Mouse (Mus musculus) stomach, postnatal 0 days (tissue): ENCODE measurements around the gene Recql5. TPM values are rescaled to one million over a fixed set of nuclear protein-coding genes. Genes with fewer than 3 reads are reported as not detected.

ENCODE experiments used
- ATAC-seq: fragments of 200-750 bp; cut with Nextera tagmentation; 2 replicates; pipeline ENCODE4 v1.8.0; 2017; ENCODE audit not compliant: low FRiP score, low TSS enrichment
- DNase-seq: peaks from one replicate; pipeline ENCODE4 v3.0.0-alpha.2; 2016; ENCODE audit warnings: low spot score
- H3K27ac ChIP-seq: fragments of 300-500 bp; sonication (generic); replicated peaks from 2 replicates; pipeline ENCODE4 v1.5.1; 2014; ENCODE audit warnings: mild to moderate bottlenecking, control low read depth
- H3K27me3 ChIP-seq: fragments of 300-500 bp; sonication (generic); 2 replicates; pipeline ENCODE4 v1.6.1; 2014; ENCODE audit warnings: low read length; ENCODE audit not compliant: control insufficient read depth, insufficient read depth
- H3K36me3 ChIP-seq: fragments of 300-500 bp; sonication (generic); 2 replicates; pipeline ENCODE4 v1.6.1; 2014; ENCODE audit warnings: low read length, mixed read lengths; ENCODE audit not compliant: control insufficient read depth, insufficient read depth
- H3K4me1 ChIP-seq: fragments of 300-500 bp; sonication (generic); replicated peaks from 2 replicates; pipeline ENCODE4 v1.6.1; 2014; ENCODE audit warnings: antibody characterized with exemption; ENCODE audit not compliant: control insufficient read depth, insufficient read depth
- H3K4me2 ChIP-seq: fragments of 300-500 bp; sonication (generic); replicated peaks from 2 replicates; pipeline ENCODE4 v1.6.1; 2014; ENCODE audit warnings: low read depth, mild to moderate bottlenecking, control low read depth, moderate library complexity
- H3K4me3 ChIP-seq: fragments of 300-500 bp; sonication (generic); 2 replicates; pipeline ENCODE4 v1.5.1; 2014; ENCODE audit warnings: low read depth, low read length, control low read depth
- H3K9ac ChIP-seq: fragments of 300-500 bp; sonication (generic); 2 replicates; pipeline ENCODE4 v1.6.1; 2014; ENCODE audit warnings: mild to moderate bottlenecking, low read length, control low read depth, mixed read lengths
- H3K9me3 ChIP-seq: fragments of 300-500 bp; sonication (generic); 2 replicates; pipeline ENCODE4 v1.6.1; 2016; ENCODE audit warnings: low read length; ENCODE audit not compliant: control insufficient read depth
- CTCF ChIP-seq: IDR thresholded peaks from 2 replicates; pipeline ENCODE4 v1.5.1; 2016; ENCODE audit warnings: antibody characterized with exemption, low read depth, mild to moderate bottlenecking, moderate library complexity
- EP300 ChIP-seq: optimal IDR thresholded peaks from 2 replicates; pipeline ENCODE3; 2016; ENCODE audit warnings: antibody characterized with exemption
- WGBS: fragments of 180-500 bp; shearing (Covaris S2); extraction: QIAGEN DNeasy Blood & Tissue Kit; methylation state at CpG from one replicate; pipeline ENCODE4 v1.1.7; 2014; 5-methylcytosine and 5-hydroxymethylcytosine counted together
- polyA plus RNA-seq: library from polyadenylated mRNA; unstranded; fragments of >200 nt; fragmentation: Nextera tagmentation; extraction: Ambion mirVana; gene quantifications from 2 replicates; pipeline ENCODE4 v1.2.1, GENCODE M21; 2015

The Recql5 gene
- polyA plus RNA-seq, 1 experiment from 2014 or later: 7.2 TPM

DNA sequence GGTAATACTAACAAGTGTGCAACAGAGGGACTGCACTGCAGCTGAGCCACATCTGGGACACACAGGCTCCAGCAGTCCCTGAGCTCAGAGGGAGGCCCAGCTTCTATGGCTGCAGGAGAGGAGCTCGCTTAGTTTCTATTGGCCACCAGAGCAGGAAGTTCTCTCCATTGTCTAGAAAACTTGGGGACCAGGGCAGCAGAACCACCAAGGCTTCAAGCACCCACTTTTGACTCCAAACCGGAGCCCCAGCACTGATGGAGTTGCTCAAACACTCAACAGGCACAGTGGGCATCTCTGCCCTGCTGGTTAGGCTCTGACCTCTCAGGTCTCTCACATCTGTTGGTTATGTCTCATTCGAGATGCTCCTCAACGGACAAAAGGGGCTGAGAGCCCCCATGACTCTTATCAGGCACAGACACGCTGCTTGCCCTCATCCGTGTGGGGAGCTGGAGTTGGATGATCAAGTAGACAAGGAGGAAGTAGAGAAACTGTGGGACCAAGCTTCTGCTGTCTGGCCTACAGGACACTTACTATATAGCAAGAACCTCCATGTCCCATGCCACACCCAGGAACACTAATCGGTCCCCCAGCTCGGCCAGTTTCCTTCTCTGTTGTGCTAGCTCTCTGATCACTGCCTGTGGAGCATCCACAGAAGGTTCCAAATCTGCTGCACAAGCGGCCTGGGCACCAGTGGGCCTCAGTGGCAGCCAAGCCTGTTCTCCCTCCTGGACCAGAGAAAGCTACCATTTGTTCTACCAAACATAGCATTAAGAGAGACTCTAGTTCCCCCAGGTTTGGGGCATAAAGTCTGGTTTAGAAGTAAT, 31.7 kb downstream of the Recql5 start:
- Histone ChIP-seq H3K4me1 (peaks cover 21% of the 10 kb centered on the region), H3K4me2 (no peak overlapping the region), H3K4me3 (no peak overlapping the region), H3K9me3 (no peaks in the 10 kb centered on the region), H3K9ac (no peak overlapping the region), H3K36me3 (no peaks in the 10 kb centered on the region), H3K27me3 (no peaks in the 10 kb centered on the region), H3K27ac (no peak overlapping the region)
- 82% methylated on average over 9 of the region's 9 CpGs for WGBS
- DNase-seq (peak; percentile 16), ATAC-seq (no peak)
- TF ChIP-seq CTCF: no peak
- TF ChIP-seq EP300: no peak

GRCm38 (mm10) chr11:115900561-115901337, 32.5 kb downstream of the Recql5 start:
- DNase-seq: no peak
- peaks cover 19% of the 10 kb centered on the region for H3K4me1 ChIP-seq
- no peak overlapping the region for H3K9ac ChIP-seq
- no peak overlapping the region for H3K27ac ChIP-seq
- H3K27me3 ChIP-seq: no peaks in the 10 kb centered on the region
- no peaks in the 10 kb centered on the region for H3K36me3 ChIP-seq
- no peak overlapping the region; the same call in 1 of the 2 replicates for H3K4me2 ChIP-seq
- H3K4me3 ChIP-seq: no peak overlapping the region
- no peaks in the 10 kb centered on the region for H3K9me3 ChIP-seq
- 66% methylated on average over 8 of the region's 8 CpGs for WGBS
- TF ChIP-seq EP300: no peak
- TF ChIP-seq CTCF: no peak
- no peak for ATAC-seq

GRCm38 (mm10) chr11:115899486-115900266, 33.6 kb downstream of the Recql5 start, which contains the start of gene Smim5:
TSS of gene Smim5 (plus strand) at chr11:115899966.
- H3K9ac ChIP-seq: peak within 1 kb of the TSS; percentile 27; the same call in 1 of the 2 replicates
- 29% methylated on average over 16 of the region's 16 CpGs for WGBS
- peak within 1 kb of the TSS; percentile 53; the same call in 1 of the 2 replicates for H3K27ac ChIP-seq

GRCm38 (mm10) chr11:115898886-115899285, 34.4 kb downstream of the Recql5 start:
- H3K4me3 ChIP-seq: no peak overlapping the region
- TF ChIP-seq CTCF (peak; percentile 76), EP300 (no peak)
- peaks cover 18% of the 10 kb centered on the region for H3K4me1 ChIP-seq
- no peak overlapping the region; the same call in 1 of the 2 replicates for H3K27ac ChIP-seq
- peaks cover 4% of the 10 kb centered on the region; the same call in 1 of the 2 replicates for H3K36me3 ChIP-seq
- ATAC-seq: no peak
- H3K4me2 ChIP-seq: no peak overlapping the region
- H3K9ac ChIP-seq: no peak overlapping the region
- no peaks in the 10 kb centered on the region for H3K27me3 ChIP-seq
- no peaks in the 10 kb centered on the region for H3K9me3 ChIP-seq
- peak; percentile 77 for DNase-seq
- WGBS: 30% methylated on average over 4 of the region's 4 CpGs

More at GRCm38 (mm10) chr11:115899486-115900266, 33.6 kb downstream of the Recql5 start, which contains the start of gene Smim5:
- Histone ChIP-seq H3K36me3 (peaks cover 4% of the 10 kb centered on the region; the same call in 1 of the 2 replicates), H3K4me2 (peak within 1 kb of the TSS; percentile 11; the same call in 1 of the 2 replicates), H3K4me1 (peaks cover 19% of the 10 kb centered on the region), H3K9me3 (no peaks in the 10 kb centered on the region), H3K4me3 (no peak within 1 kb of the TSS), H3K27me3 (no peaks in the 10 kb centered on the region)
- TF ChIP-seq EP300 (no peak), CTCF (peak; percentile 40; the same call in 1 of the 2 replicates)
- ATAC-seq (peak; percentile 50), DNase-seq (peak; percentile 74)

GRCm38 (mm10) chr11:115898446-115898845, 34.8 kb downstream of the Recql5 start:
- Histone ChIP-seq H3K4me1 (peaks cover 14% of the 10 kb centered on the region), H3K36me3 (peaks cover 6% of the 10 kb centered on the region; the same call in 1 of the 2 replicates), H3K4me3 (no peak overlapping the region), H3K27ac (peak overlapping the region; percentile 20; the same call in 1 of the 2 replicates), H3K4me2 (no peak overlapping the region), H3K9me3 (no peaks in the 10 kb centered on the region), H3K9ac (no peak overlapping the region), H3K27me3 (no peaks in the 10 kb centered on the region)
- DNase-seq (no peak), ATAC-seq (no peak)
- 84% methylated on average over 7 of the region's 7 CpGs for WGBS
- TF ChIP-seq CTCF: no peak
- no peak for TF ChIP-seq EP300
